Mouse (Mus musculus) embryonic facial prominence, embryonic 14.5 days (tissue): ENCODE measurements at regions not wholly inside any gene's neighbourhood (a gene's known extent, or its start where the extent isn't known, plus 50 kb on each side); places are given as distances from the start of the nearest gene placed in this dataset.
A peak's percentile ranks its signal among the peaks of the same experiment; 100 is the strongest.

Experiments used
- ATAC-seq: fragments of 200-750 bp; cut with Nextera tagmentation; 2 replicates; pipeline ENCODE4 v1.8.0; 2017; ENCODE audit warnings: low read depth, moderate number of reproducible peaks, moderate TSS enrichment
- DNase-seq: peaks from one replicate; pipeline ENCODE4 v3.0.0-alpha.2; 2015; ENCODE audit warnings: low spot score
- H3K27ac ChIP-seq: fragments of 300-500 bp; sonication (generic); replicated peaks from 2 replicates; pipeline ENCODE4 v1.5.1; 2014; ENCODE audit warnings: low read depth, mild to moderate bottlenecking, low read length, moderate library complexity
- H3K27me3 ChIP-seq: fragments of 300-500 bp; sonication (generic); replicated peaks from 2 replicates; pipeline ENCODE4 v1.6.1; 2014; ENCODE audit warnings: low read length; ENCODE audit not compliant: control insufficient read depth, insufficient read depth
- H3K36me3 ChIP-seq: fragments of 300-500 bp; sonication (generic); 2 replicates; pipeline ENCODE4 v1.6.1; 2014; ENCODE audit warnings: low read length, mixed read lengths; ENCODE audit not compliant: control insufficient read depth, insufficient read depth
- H3K4me1 ChIP-seq: fragments of 300-500 bp; sonication (generic); 2 replicates; pipeline ENCODE4 v1.6.1; 2014; ENCODE audit warnings: antibody characterized with exemption, low read length; ENCODE audit not compliant: control insufficient read depth, insufficient read depth
- H3K4me2 ChIP-seq: fragments of 300-500 bp; sonication (generic); 2 replicates; pipeline ENCODE4 v1.6.1; 2014; ENCODE audit warnings: low read depth, mild to moderate bottlenecking, low read length, moderate library complexity, mixed read lengths
- H3K4me3 ChIP-seq: fragments of 300-500 bp; sonication (generic); 2 replicates; pipeline ENCODE4 v1.5.1; 2014; ENCODE audit warnings: low read depth, mild to moderate bottlenecking, low read length
- H3K9ac ChIP-seq: fragments of 300-500 bp; sonication (generic); 2 replicates; pipeline ENCODE4 v1.6.1; 2014; ENCODE audit warnings: low read depth, mild to moderate bottlenecking, low read length, moderate library complexity, mixed read lengths
- H3K9me3 ChIP-seq: fragments of 300-500 bp; sonication (generic); 2 replicates; pipeline ENCODE4 v1.6.1; 2016; ENCODE audit warnings: low read length; ENCODE audit not compliant: control insufficient read depth
- WGBS: fragments of 180-500 bp; shearing (Covaris S2); extraction: QIAGEN DNeasy Blood & Tissue Kit; methylation state at CpG from one replicate; pipeline ENCODE4 v1.1.7; 2014; 5-methylcytosine and 5-hydroxymethylcytosine counted together

GRCm38 (mm10) chr9:116335561-116336478 lies 160.7 kb upstream of the Tgfbr2 start:
- Histone ChIP-seq H3K4me3 (no peak overlapping the region), H3K9ac (no peak overlapping the region), H3K36me3 (no peaks in the 10 kb centered on the region), H3K9me3 (no peaks in the 10 kb centered on the region), H3K27me3 (no peaks in the 10 kb centered on the region), H3K4me1 (no peaks in the 10 kb centered on the region), H3K4me2 (no peak overlapping the region), H3K27ac (no peak overlapping the region)
- DNase-seq (no peak), ATAC-seq (no peak)
- 86% methylated on average over 11 of the region's 11 CpGs for WGBS

DNA sequence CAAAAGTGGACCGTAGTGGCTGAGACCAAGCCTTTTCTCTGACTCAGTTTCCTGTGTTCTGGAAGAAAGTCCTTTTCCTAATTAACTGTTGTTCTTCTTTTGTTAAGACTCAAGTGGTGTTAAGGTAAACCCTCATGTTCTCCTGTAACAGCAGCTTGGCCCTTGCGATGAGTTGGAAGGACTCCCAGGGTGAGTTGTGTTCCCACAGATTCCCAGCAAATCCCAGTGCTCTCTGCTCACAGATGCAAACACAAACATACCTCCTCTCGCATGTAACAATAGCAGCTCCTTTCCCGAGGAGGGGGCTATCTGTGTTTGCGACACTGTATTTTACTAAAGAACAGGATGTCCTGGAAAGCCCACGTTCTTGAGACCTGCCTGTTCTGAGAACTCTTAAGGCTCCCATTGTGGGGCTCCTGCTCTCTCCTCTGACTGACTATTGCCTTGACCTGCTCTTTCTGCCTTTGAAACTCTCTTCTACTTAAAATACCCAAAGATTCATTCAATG lies 158.8 kb upstream of the Tgfbr2 start:
- no peaks in the 10 kb centered on the region for H3K36me3 ChIP-seq
- no peak overlapping the region for H3K4me3 ChIP-seq
- no peak overlapping the region for H3K4me2 ChIP-seq
- no peaks in the 10 kb centered on the region for H3K27me3 ChIP-seq
- H3K27ac ChIP-seq = no peak overlapping the region
- H3K9ac ChIP-seq = no peak overlapping the region
- DNase-seq (peak; percentile 41), ATAC-seq (no peak)
- WGBS = 69% methylated on average over 6 of the region's 6 CpGs
- no peaks in the 10 kb centered on the region for H3K4me1 ChIP-seq
- H3K9me3 ChIP-seq = no peaks in the 10 kb centered on the region

- ATAC-seq = no peak
- H3K36me3 ChIP-seq = no peaks in the 10 kb centered on the region
- WGBS = 69% methylated on average over 5 of the region's 5 CpGs
Observed at GRCm38 (mm10) chr9:116332485-116333118, 157.4 kb upstream of the Tgfbr2 start.

GRCm38 (mm10) chr9:116331406-116331805 lies 156.2 kb upstream of the Tgfbr2 start:
- no peak overlapping the region for H3K27ac ChIP-seq
- no peak overlapping the region for H3K9ac ChIP-seq
- no peaks in the 10 kb centered on the region for H3K27me3 ChIP-seq
- no peak overlapping the region for H3K4me2 ChIP-seq
- no peaks in the 10 kb centered on the region for H3K9me3 ChIP-seq
- DNase-seq = no peak
- no peaks in the 10 kb centered on the region for H3K36me3 ChIP-seq
- no peaks in the 10 kb centered on the region for H3K4me1 ChIP-seq
- H3K4me3 ChIP-seq = no peak overlapping the region
- WGBS = 63% methylated on average over 2 of the region's 2 CpGs
- no peak for ATAC-seq

More at GRCm38 (mm10) chr9:116332485-116333118, 157.4 kb upstream of the Tgfbr2 start:
- Histone ChIP-seq H3K9ac (no peak overlapping the region), H3K4me1 (no peaks in the 10 kb centered on the region), H3K27ac (no peak overlapping the region), H3K4me2 (no peak overlapping the region), H3K27me3 (no peaks in the 10 kb centered on the region), H3K4me3 (no peak overlapping the region), H3K9me3 (no peaks in the 10 kb centered on the region)
- no peak for DNase-seq

DNA sequence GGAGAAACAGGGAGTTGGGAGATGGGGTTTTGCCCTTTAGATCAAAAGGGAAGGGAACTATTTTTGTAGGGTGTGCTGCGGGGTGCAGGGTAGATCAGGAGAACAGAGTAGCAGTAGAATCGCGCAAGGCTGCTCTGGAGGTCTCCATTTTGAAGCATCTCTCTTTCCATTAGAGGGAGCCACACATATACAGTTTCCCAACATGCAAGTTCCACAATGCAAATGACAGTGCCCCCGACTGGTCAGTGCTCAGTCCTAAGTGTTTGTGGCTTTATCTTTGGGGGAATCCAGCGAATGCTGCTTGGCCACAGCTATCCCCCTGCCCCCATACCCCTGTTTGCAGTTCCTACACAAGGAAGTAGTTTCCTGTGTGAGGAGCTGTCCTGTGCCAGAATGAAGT lies 155.6 kb upstream of the Tgfbr2 start:
- H3K4me3 ChIP-seq = no peak overlapping the region
- H3K4me1 ChIP-seq = no peaks in the 10 kb centered on the region
- 53% methylated on average over 5 of the region's 5 CpGs for WGBS
- no peaks in the 10 kb centered on the region for H3K36me3 ChIP-seq
- no peak for DNase-seq
- no peak overlapping the region for H3K4me2 ChIP-seq
- H3K9ac ChIP-seq = no peak overlapping the region
- no peaks in the 10 kb centered on the region for H3K27me3 ChIP-seq
- H3K27ac ChIP-seq = no peak overlapping the region
- ATAC-seq = no peak
- H3K9me3 ChIP-seq = no peaks in the 10 kb centered on the region

DNA sequence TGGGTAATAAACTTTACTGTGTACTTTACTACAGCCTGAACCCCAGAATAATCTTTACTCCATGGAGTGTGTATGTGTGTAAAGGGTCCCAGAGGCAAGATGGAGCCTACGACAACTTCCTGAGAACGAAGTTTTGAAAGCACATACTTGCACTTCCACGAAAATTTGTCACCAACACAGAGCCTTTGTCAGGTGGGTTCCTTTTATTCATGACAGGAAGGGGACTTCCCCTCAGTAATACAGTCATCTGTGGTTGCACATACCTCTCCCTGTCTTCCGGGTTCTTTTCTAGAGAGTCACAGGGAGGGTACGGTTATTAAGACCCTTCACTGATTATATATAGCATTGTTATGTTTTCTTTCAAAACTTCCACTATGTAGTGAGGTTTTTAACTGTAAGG lies 154.0 kb upstream of the Tgfbr2 start:
- no peaks in the 10 kb centered on the region for H3K9me3 ChIP-seq
- no peak overlapping the region for H3K4me2 ChIP-seq
- no peaks in the 10 kb centered on the region for H3K4me1 ChIP-seq
- H3K27me3 ChIP-seq = no peaks in the 10 kb centered on the region
- no peak overlapping the region for H3K9ac ChIP-seq
- 79% methylated on average over 5 of the region's 5 CpGs for WGBS
- no peaks in the 10 kb centered on the region for H3K36me3 ChIP-seq
- no peak overlapping the region for H3K4me3 ChIP-seq
- no peak for DNase-seq
- ATAC-seq = no peak
- H3K27ac ChIP-seq = no peak overlapping the region

- WGBS = 6% methylated on average over 3 of the region's 3 CpGs
- H3K9ac ChIP-seq = no peak overlapping the region
- H3K27ac ChIP-seq = no peak overlapping the region
Observed at GRCm38 (mm10) chr9:116328201-116328600, 153.0 kb upstream of the Tgfbr2 start.

DNA sequence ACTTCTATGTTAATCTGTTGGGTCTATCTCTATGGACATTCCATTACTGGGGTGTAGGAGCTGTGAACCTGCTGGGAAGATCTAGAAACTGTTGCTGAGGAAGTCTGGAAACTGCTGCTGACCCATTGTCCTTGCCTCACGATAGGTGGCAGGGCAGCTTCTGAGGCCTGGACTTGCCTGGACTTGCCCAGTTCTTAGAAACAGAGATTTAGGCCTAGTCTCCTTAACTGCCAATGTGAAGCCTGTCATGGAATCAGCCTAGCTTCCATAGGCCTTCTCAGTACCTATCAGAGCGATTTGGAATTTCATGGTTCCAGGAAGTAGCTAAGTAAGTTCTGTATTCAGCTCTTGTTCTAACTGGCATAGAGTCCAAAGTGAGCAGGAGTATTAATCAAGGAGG lies 151.9 kb upstream of the Tgfbr2 start:
- 83% methylated on average over 2 of the region's 2 CpGs for WGBS
- H3K36me3 ChIP-seq = no peaks in the 10 kb centered on the region
- no peak for ATAC-seq

More at GRCm38 (mm10) chr9:116328201-116328600, 153.0 kb upstream of the Tgfbr2 start:
- no peak for DNase-seq
- no peaks in the 10 kb centered on the region for H3K27me3 ChIP-seq
- H3K9me3 ChIP-seq = no peaks in the 10 kb centered on the region
- H3K4me1 ChIP-seq = no peaks in the 10 kb centered on the region
- H3K36me3 ChIP-seq = no peaks in the 10 kb centered on the region
- ATAC-seq = no peak
- no peak overlapping the region for H3K4me3 ChIP-seq
- no peak overlapping the region for H3K4me2 ChIP-seq

More for the DNA sequence above, 151.9 kb upstream of the Tgfbr2 start:
- no peaks in the 10 kb centered on the region for H3K9me3 ChIP-seq
- no peak for DNase-seq
- no peak overlapping the region for H3K4me2 ChIP-seq
- H3K4me3 ChIP-seq = no peak overlapping the region
- no peak overlapping the region for H3K9ac ChIP-seq
- H3K4me1 ChIP-seq = no peaks in the 10 kb centered on the region
- H3K27ac ChIP-seq = no peak overlapping the region
- H3K27me3 ChIP-seq = no peaks in the 10 kb centered on the region
